Mouse (Mus musculus): ENCODE data around the gene Slc5a11.

DNA sequence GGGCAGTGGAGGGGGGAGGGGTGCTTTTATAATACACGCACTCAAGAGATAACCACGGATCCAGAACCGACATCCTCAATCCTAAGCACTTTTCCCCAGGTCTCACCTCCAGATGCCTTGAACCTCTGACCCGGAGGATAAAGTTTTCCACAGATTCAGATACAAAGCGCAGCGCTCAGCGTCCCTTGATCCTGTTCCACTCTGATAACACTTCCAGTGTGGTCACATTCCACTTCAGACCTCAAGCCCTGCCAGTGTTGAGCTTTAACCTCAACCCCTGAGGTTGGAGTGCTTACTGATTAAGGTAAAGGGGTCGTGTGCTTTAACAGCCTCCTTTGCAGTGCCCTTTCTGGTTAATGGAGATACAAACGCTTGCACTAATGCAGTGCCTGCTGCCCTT is 4.7 kb upstream of the Slc5a11 start:
- no peak for TF ChIP-seq CTCF (IDR thresholded peaks at IDR 0.05; ENCODE audit: low read depth, low read length)
- TF ChIP-seq TAL1 (conservative IDR thresholded peaks at IDR 0.05; ENCODE audit: low read depth, low read length): no peak
- TF ChIP-seq GATA2 (IDR thresholded peaks at IDR 0.05; ENCODE audit: borderline replicate concordance, low read depth, low read length): no peak
